Mouse (Mus musculus): ENCODE measurements around the gene Lmnb2. TPM values are rescaled to one million over a fixed set of nuclear protein-coding genes. Genes with fewer than 3 reads are reported as not detected.

Lmnb2 gene
- polyA plus RNA-seq, 1 experiment from 2014 or later, result 23.6 TPM

- no peaks in the 10 kb centered on the region for H3K9me3 ChIP-seq (replicated peaks)
- peaks cover 7% of the 10 kb centered on the region; the same call in 1 of the 2 replicates for H3K27me3 ChIP-seq (replicated peaks)
- peaks cover 7% of the 10 kb centered on the region for H3K4me1 ChIP-seq
- 83% methylated on average over 8 of the region's 8 CpGs for WGBS (ENCODE audit: insufficient replicate concordance)
- H3K36me3 ChIP-seq, result no peaks in the 10 kb centered on the region
- no peak for ATAC-seq
- no peak overlapping the region for H3K4me2 ChIP-seq
- no peak overlapping the region for H3K9ac ChIP-seq
- H3K27ac ChIP-seq, result no peak overlapping the region
- no peak overlapping the region for H3K4me3 ChIP-seq
Measured at GRCm38 (mm10) chr10:80956385-80956784, 38.3 kb upstream of the Lmnb2 start.

- Histone ChIP-seq H3K36me3 (no peaks in the 10 kb centered on the region), H3K4me2 (no peak overlapping the region), H3K9ac (no peak overlapping the region), H3K27me3 (replicated peaks) (peaks cover 6% of the 10 kb centered on the region), H3K4me1 (peaks cover 2% of the 10 kb centered on the region), H3K27ac (no peak overlapping the region), H3K9me3 (replicated peaks) (no peaks in the 10 kb centered on the region), H3K4me3 (no peak overlapping the region)
- WGBS (ENCODE audit: insufficient replicate concordance), result 22% methylated on average over 9 of the region's 9 CpGs
- no peak for ATAC-seq
Measured at GRCm38 (mm10) chr10:80955536-80955935, 37.5 kb upstream of the Lmnb2 start.

- H3K36me3 ChIP-seq, result no peaks in the 10 kb centered on the region
- ATAC-seq, result no peak
- no peaks in the 10 kb centered on the region for H3K9me3 ChIP-seq (replicated peaks)
- 56% methylated on average over 6 of the region's 6 CpGs for WGBS (ENCODE audit: insufficient replicate concordance)
- peaks cover 10% of the 10 kb centered on the region for H3K27me3 ChIP-seq (replicated peaks)
- peaks cover 9% of the 10 kb centered on the region for H3K4me1 ChIP-seq
- no peak overlapping the region for H3K4me2 ChIP-seq
- no peak overlapping the region for H3K9ac ChIP-seq
- no peak overlapping the region for H3K4me3 ChIP-seq
- H3K27ac ChIP-seq, result no peak overlapping the region
Measured at GRCm38 (mm10) chr10:80954843-80955242, 36.8 kb upstream of the Lmnb2 start.

GRCm38 (mm10) chr10:80954415-80954814 lies 36.4 kb upstream of the Lmnb2 start:
- Histone ChIP-seq H3K9ac (no peak overlapping the region), H3K4me2 (no peak overlapping the region), H3K36me3 (no peaks in the 10 kb centered on the region), H3K4me1 (peaks cover 13% of the 10 kb centered on the region), H3K9me3 (replicated peaks) (no peaks in the 10 kb centered on the region), H3K27me3 (replicated peaks) (peaks cover 12% of the 10 kb centered on the region), H3K27ac (no peak overlapping the region), H3K4me3 (no peak overlapping the region)
- no peak for ATAC-seq
- WGBS (ENCODE audit: insufficient replicate concordance), result 78% methylated on average over 13 of the region's 13 CpGs

- Histone ChIP-seq H3K4me3 (no peak overlapping the region), H3K36me3 (no peaks in the 10 kb centered on the region), H3K4me2 (no peak overlapping the region), H3K4me1 (peaks cover 33% of the 10 kb centered on the region), H3K9me3 (replicated peaks) (no peaks in the 10 kb centered on the region), H3K9ac (no peak overlapping the region), H3K27me3 (replicated peaks) (peaks cover 12% of the 10 kb centered on the region), H3K27ac (no peak overlapping the region)
- ATAC-seq, result no peak
- WGBS (ENCODE audit: insufficient replicate concordance), result 53% methylated on average over 15 of the region's 15 CpGs
Measured at GRCm38 (mm10) chr10:80952449-80952848, 34.4 kb upstream of the Lmnb2 start.

DNA sequence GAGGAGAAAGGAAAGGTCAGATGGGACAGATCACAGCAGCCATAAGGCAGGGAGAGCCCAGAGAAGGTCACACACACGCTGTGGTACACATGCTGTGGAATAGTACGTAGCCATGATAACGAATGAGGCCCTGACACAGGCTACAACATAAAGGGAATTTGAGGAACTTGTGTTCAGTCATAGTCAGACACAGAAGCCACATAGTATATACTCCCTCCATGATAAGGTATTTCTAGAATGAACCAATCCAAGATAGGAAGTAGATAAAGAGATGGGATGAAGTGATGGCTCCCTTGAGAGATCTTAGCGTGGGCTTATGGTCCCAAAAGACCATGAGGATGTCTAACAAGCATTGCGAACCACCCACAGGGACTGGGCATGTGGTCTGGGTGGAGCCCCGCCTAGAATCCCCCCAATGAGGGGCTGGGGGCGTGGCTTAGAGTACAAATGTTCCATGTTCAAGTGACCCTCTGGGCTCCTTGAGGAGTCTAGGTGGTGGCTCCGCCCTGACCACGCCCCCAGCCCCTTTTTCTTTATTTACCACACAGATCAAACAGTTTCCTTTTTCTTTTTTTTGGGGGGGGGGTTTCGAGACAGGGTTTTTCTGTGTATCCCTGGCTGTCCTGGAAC lies 33.8 kb upstream of the Lmnb2 start:
- no peak overlapping the region for H3K9ac ChIP-seq
- H3K27ac ChIP-seq, result no peak overlapping the region
- peaks cover 38% of the 10 kb centered on the region for H3K4me1 ChIP-seq
- 53% methylated on average over 10 of the region's 10 CpGs for WGBS (ENCODE audit: insufficient replicate concordance)
- H3K4me2 ChIP-seq, result no peak overlapping the region
- no peaks in the 10 kb centered on the region for H3K36me3 ChIP-seq
- ATAC-seq, result no peak
- peaks cover 12% of the 10 kb centered on the region for H3K27me3 ChIP-seq (replicated peaks)
- no peaks in the 10 kb centered on the region for H3K9me3 ChIP-seq (replicated peaks)
- H3K4me3 ChIP-seq, result no peak overlapping the region

DNA sequence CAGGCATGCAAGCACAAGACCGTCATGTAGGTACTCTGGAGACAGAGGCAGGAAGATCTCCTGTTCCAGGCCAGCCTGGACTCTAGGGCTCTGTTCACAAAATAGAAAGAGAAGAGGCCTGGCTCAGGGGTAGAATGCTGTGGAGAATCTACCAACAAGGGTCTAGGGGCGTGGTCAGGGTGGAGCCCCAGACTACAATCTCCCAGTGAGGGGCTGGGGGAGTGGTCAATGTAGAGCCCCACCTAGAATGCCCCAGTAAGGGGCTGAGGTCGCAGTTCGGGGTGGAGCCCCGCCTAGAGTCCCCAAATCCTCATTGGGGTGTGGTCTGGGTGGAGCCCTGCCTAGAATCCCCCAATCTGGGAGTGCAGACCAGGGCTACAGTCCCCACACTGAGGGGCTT lies 32.3 kb upstream of the Lmnb2 start:
- ATAC-seq, result peak; percentile 23; the same call in 1 of the 2 replicates
- Histone ChIP-seq H3K4me1 (peaks cover 41% of the 10 kb centered on the region), H3K27ac (no peak overlapping the region), H3K9ac (no peak overlapping the region), H3K9me3 (replicated peaks) (no peaks in the 10 kb centered on the region), H3K36me3 (no peaks in the 10 kb centered on the region), H3K4me2 (no peak overlapping the region), H3K4me3 (no peak overlapping the region), H3K27me3 (replicated peaks) (peaks cover 15% of the 10 kb centered on the region)
- WGBS (ENCODE audit: insufficient replicate concordance), result 24% methylated on average over 5 of the region's 5 CpGs

GRCm38 (mm10) chr10:80949081-80949480 lies 31.0 kb upstream of the Lmnb2 start:
- H3K27ac ChIP-seq, result no peak overlapping the region
- no peak overlapping the region for H3K9ac ChIP-seq
- peaks cover 41% of the 10 kb centered on the region for H3K4me1 ChIP-seq
- no peak overlapping the region for H3K4me2 ChIP-seq
- H3K4me3 ChIP-seq, result no peak overlapping the region
- peaks cover 15% of the 10 kb centered on the region for H3K27me3 ChIP-seq (replicated peaks)
- 59% methylated on average over 3 of the region's 3 CpGs for WGBS (ENCODE audit: insufficient replicate concordance)
- no peak for ATAC-seq
- no peaks in the 10 kb centered on the region for H3K36me3 ChIP-seq
- H3K9me3 ChIP-seq (replicated peaks), result no peaks in the 10 kb centered on the region

DNA sequence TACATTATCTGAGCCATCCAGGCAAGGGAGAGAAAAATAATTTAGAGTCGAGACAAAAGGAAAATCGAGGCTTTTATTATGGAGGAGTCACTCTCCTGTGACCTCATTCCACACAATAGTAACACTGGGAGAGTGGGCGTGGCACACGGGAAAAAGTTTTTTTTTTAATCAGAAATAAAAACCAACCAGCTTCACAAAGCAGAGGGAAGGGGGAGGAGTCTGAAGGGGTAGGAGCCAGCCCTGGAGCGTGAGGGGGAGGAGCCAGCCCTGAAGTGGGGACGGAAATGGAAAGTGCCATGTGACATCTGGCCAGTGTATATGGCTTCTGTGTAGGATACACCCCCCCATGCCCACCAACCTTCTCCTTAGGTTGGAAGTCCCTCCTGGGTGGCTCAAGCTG lies 30.5 kb upstream of the Lmnb2 start:
- ATAC-seq, result no peak; the same call in 1 of the 2 replicates
- H3K9ac ChIP-seq, result no peak overlapping the region
- H3K9me3 ChIP-seq (replicated peaks), result no peaks in the 10 kb centered on the region
- H3K4me2 ChIP-seq, result no peak overlapping the region
- no peak overlapping the region for H3K4me3 ChIP-seq
- H3K27ac ChIP-seq, result no peak overlapping the region
- 15% methylated on average over 6 of the region's 6 CpGs for WGBS (ENCODE audit: insufficient replicate concordance)
- peaks cover 17% of the 10 kb centered on the region for H3K27me3 ChIP-seq (replicated peaks)
- no peaks in the 10 kb centered on the region for H3K36me3 ChIP-seq
- H3K4me1 ChIP-seq, result peaks cover 41% of the 10 kb centered on the region

GRCm38 (mm10) chr10:80947802-80948201 lies 29.8 kb upstream of the Lmnb2 start:
- no peaks in the 10 kb centered on the region for H3K36me3 ChIP-seq
- H3K4me2 ChIP-seq, result no peak overlapping the region
- H3K27me3 ChIP-seq (replicated peaks), result peaks cover 21% of the 10 kb centered on the region
- WGBS (ENCODE audit: insufficient replicate concordance), result 63% methylated on average over 2 of the region's 2 CpGs
- no peak overlapping the region for H3K4me3 ChIP-seq
- no peak overlapping the region for H3K9ac ChIP-seq
- H3K4me1 ChIP-seq, result peaks cover 42% of the 10 kb centered on the region
- H3K27ac ChIP-seq, result no peak overlapping the region
- ATAC-seq, result no peak
- H3K9me3 ChIP-seq (replicated peaks), result no peaks in the 10 kb centered on the region

GRCm38 (mm10) chr10:80946684-80947437 lies 28.8 kb upstream of the Lmnb2 start:
- Histone ChIP-seq H3K4me2 (no peak overlapping the region), H3K4me1 (peaks cover 43% of the 10 kb centered on the region), H3K9me3 (replicated peaks) (no peaks in the 10 kb centered on the region), H3K36me3 (no peaks in the 10 kb centered on the region), H3K4me3 (no peak overlapping the region), H3K27ac (no peak overlapping the region), H3K9ac (no peak overlapping the region), H3K27me3 (replicated peaks) (peaks cover 21% of the 10 kb centered on the region; the same call in 1 of the 2 replicates)
- ATAC-seq, result no peak
- whole genome bisulfite sequencing (ENCODE audit: insufficient replicate concordance), result 57% methylated on average over 14 of the region's 14 CpGs

DNA sequence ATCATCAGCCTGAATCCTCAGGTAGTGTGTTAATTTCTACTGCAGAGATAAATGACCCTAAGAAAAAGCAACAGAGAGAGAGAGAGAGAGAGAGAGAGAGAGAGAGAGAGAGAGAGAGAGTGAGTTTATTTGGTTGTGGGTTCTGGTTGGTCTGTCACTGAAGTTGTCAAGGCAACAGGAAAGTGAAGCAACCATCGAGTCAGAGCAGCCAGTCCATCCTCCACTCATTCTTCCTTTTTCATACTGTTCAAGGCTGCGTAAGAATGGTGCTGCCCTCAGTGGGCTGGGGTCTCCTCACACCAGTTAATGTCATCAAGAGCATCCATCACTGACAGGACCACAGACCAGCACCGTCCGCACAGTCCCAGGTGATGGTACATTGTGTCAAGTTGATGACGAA lies 26.2 kb upstream of the Lmnb2 start:
- H3K27me3 ChIP-seq (replicated peaks), result peaks cover 26% of the 10 kb centered on the region
- ATAC-seq, result no peak
- H3K36me3 ChIP-seq, result no peaks in the 10 kb centered on the region
- H3K9me3 ChIP-seq (replicated peaks), result no peaks in the 10 kb centered on the region
- H3K4me3 ChIP-seq, result no peak overlapping the region
- no peak overlapping the region for H3K9ac ChIP-seq
- 67% methylated on average over 5 of the region's 5 CpGs for WGBS (ENCODE audit: insufficient replicate concordance)
- H3K4me1 ChIP-seq, result peaks cover 53% of the 10 kb centered on the region
- no peak overlapping the region for H3K27ac ChIP-seq
- H3K4me2 ChIP-seq, result no peak overlapping the region
